Mouse (Mus musculus): Measurements from ENCODE around the gene Fam43a. TPM values are rescaled to one million over a fixed set of nuclear protein-coding genes. Genes with fewer than 3 reads are reported as not detected.

Fam43a gene
- total and polyA plus RNA-seq, 2 experiments from 2014 or later, result 10.5 to 17.4 TPM

DNA sequence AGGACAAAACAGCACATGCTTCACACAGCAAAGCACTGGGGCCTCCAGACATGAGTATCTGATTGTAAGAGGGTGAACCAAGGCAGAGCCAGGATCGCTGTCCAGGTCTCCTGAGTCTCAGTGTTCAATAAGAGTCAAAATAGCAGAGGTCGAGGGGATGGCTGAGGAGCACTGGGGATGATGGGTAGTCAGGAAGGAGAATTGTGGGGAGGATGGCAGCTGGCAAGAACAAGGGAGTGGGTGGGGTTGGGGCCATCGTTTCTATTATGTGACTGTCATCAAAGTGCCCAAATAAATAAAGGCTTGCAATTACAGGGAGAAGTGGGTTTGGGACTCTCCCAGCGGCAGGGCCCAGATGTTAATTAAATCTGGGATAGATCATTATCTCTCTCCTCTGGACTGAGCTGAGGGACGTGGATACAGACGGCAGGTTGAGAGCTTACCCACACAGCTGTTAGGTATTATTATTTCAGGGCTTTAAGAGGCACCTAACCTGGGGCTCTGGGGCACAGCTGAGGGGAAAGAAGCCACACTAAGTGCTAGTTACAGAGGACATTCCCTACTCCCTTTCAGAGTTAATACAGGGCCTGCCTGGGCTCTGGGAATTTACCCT lies 15.3 kb downstream of the Fam43a start:
- no peak overlapping the region for H3K4me2 ChIP-seq (ENCODE audit: low read depth)
- H3K4me3 ChIP-seq (ENCODE audit: low read depth, low read length), result no peak overlapping the region
- DNase-seq (no peak), ATAC-seq (peak; percentile 53)
- 13% methylated on average over 6 of the region's 6 CpGs for WGBS
- no peak overlapping the region for H3K9ac ChIP-seq
- no peaks in the 10 kb centered on the region for H3K36me3 ChIP-seq (ENCODE audit: insufficient read depth)
- TF ChIP-seq CTCF (IDR thresholded peaks at IDR 0.05; ENCODE audit: low read depth), result no peak
- no peaks in the 10 kb centered on the region for H3K4me1 ChIP-seq (ENCODE audit: insufficient read depth)
- H3K9me3 ChIP-seq (ENCODE audit: low read length), result no peaks in the 10 kb centered on the region
- H3K27me3 ChIP-seq (ENCODE audit: insufficient read depth, low read length), result no peaks in the 10 kb centered on the region
- H3K27ac ChIP-seq (ENCODE audit: low read depth, low read length), result no peak overlapping the region

DNA sequence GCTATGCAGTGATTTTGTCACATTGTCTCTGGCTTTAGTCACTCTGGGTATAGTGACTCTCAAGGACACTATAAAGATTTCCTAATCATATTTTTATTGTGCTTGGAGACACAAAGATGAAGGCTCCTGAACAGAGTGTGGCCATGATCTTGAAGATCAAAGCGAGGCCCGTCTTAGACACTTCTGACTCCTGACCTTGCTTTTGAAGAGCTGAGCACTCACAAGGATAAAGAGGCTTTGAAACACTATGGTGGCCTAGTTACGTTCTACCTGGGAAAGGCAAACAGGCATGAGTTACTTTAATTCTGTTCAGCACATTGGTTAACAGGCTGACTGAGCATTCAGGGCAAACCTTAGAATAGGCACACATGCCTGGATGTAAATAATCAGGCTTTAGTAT lies 16.8 kb downstream of the Fam43a start:
- Histone ChIP-seq H3K4me2 (ENCODE audit: low read depth) (no peak overlapping the region), H3K27ac (ENCODE audit: low read depth, low read length) (no peak overlapping the region), H3K4me1 (ENCODE audit: insufficient read depth) (no peaks in the 10 kb centered on the region), H3K9me3 (ENCODE audit: low read length) (no peaks in the 10 kb centered on the region), H3K9ac (no peak overlapping the region), H3K36me3 (ENCODE audit: insufficient read depth) (no peaks in the 10 kb centered on the region), H3K4me3 (ENCODE audit: low read depth, low read length) (no peak overlapping the region), H3K27me3 (ENCODE audit: insufficient read depth, low read length) (no peaks in the 10 kb centered on the region)
- DNase-seq, result no peak
- TF ChIP-seq CTCF (IDR thresholded peaks at IDR 0.05; ENCODE audit: low read depth), result no peak
- 71% methylated on average over 3 of the region's 3 CpGs for WGBS
- no peak for ATAC-seq

DNA sequence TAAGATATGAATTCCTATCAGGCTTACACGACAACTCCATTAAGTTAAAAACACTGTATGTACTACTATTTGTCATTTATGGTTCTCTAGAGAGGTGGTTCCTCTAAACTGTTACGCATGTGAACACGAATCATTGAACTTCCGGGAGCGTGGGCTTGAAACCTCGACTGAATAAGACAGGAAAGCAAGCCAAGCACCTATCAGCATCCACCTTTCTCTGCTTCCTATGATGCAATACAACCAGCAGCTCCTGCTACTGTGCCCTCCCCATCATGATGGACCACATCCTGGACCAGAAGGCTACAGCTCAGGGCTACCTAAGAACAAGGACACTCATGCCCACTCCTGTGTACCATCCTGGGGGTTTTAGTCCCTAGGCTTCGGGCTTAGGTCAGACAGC lies 24.1 kb downstream of the Fam43a start:
- no peaks in the 10 kb centered on the region for H3K4me1 ChIP-seq (ENCODE audit: insufficient read depth)
- H3K4me2 ChIP-seq (ENCODE audit: low read depth), result no peak overlapping the region
- no peak overlapping the region for H3K4me3 ChIP-seq (ENCODE audit: low read depth, low read length)
- no peaks in the 10 kb centered on the region for H3K36me3 ChIP-seq (ENCODE audit: insufficient read depth)
- no peak for TF ChIP-seq CTCF (IDR thresholded peaks at IDR 0.05; ENCODE audit: low read depth)
- ATAC-seq, result no peak
- no peak overlapping the region for H3K9ac ChIP-seq
- DNase-seq, result no peak
- no peaks in the 10 kb centered on the region for H3K9me3 ChIP-seq (ENCODE audit: low read length)
- no peak overlapping the region for H3K27ac ChIP-seq (ENCODE audit: low read depth, low read length)
- H3K27me3 ChIP-seq (ENCODE audit: insufficient read depth, low read length), result no peaks in the 10 kb centered on the region
- 90% methylated on average over 7 of the region's 7 CpGs for WGBS

DNA sequence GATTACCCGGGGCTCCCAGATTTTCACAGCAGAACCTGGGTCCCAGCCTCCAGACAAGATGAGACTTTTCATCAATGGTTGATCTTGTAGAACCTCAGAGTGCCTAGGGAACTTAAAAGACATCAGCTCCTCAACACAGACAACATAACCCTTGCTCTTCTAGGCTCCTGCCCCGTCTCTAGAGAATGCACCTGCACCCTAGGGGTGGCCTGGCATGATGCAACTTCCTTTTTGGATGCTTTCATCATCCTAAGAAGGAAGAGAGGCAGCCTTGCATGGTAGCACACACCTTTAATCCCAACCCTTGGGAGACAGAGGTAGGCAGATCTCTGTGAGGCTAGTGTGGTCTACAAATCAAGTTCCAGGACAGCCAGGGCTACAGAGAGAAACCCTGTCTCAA lies 25.1 kb downstream of the Fam43a start:
- H3K27me3 ChIP-seq (ENCODE audit: insufficient read depth, low read length), result no peaks in the 10 kb centered on the region
- H3K36me3 ChIP-seq (ENCODE audit: insufficient read depth), result no peaks in the 10 kb centered on the region
- no peak for TF ChIP-seq CTCF (IDR thresholded peaks at IDR 0.05; ENCODE audit: low read depth)
- H3K27ac ChIP-seq (ENCODE audit: low read depth, low read length), result no peak overlapping the region
- no peak overlapping the region for H3K9ac ChIP-seq
- no peak overlapping the region for H3K4me2 ChIP-seq (ENCODE audit: low read depth)
- no peak overlapping the region for H3K4me3 ChIP-seq (ENCODE audit: low read depth, low read length)
- DNase-seq (no peak), ATAC-seq (no peak)
- WGBS, result 61% methylated on average over 2 of the region's 2 CpGs
- no peaks in the 10 kb centered on the region for H3K4me1 ChIP-seq (ENCODE audit: insufficient read depth)
- H3K9me3 ChIP-seq (ENCODE audit: low read length), result no peaks in the 10 kb centered on the region

DNA sequence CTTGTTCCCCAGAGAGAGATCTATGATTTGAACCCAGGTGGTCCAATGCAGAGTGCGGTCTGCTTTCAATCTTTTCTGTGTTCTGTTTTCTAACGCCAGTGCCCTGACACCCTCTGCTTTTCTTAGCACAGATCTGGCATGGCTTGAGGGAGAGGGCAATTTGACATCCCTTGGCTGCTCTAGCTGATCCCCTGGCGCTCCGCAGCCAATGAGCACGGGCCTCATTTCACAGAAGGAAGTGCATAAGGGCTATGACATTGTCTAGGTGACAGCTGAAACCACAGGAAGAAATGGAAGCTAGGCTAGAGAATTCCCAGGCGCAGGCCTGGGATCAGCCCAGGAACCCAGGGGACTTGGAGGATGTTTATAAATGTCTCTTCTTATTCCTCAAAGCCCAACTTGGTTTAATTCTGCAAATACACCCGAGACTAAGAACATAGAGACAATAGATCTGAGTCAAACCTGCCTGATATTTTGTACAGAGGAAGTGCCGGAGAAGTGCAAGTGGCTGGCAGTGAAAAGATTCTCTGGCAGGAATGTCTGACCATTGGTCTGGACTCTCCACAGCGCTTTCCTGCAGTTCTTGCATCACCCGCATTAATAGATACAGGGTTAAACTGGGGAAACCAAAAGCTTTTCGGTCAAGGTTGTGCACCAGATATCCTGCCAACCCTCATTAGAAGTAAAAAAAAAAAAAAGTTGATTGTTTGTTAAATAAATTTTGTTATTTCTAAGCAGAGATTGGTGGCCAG lies 28.2 kb downstream of the Fam43a start:
- no peak for ATAC-seq
- 65% methylated on average over 11 of the region's 11 CpGs for WGBS
- H3K27me3 ChIP-seq (ENCODE audit: insufficient read depth, low read length), result no peaks in the 10 kb centered on the region

DNA sequence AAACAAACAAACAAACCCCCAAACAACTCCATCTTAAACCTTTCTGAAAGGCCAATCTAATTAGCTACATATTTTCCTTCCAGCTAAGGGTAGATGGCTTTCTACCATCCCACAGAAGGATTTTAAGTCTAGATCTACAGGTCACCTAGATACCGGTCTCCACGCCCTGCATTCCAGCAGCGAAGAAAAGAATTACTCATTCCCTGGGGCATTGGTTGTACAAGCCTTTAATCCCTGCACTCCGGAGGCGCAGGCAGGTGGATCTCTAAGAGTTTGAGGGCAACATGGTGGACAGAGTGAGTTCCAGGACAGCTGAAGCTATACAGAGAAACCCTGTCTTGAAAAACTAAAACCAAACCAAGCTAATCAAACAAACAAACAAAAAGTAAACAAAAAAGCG lies 28.9 kb downstream of the Fam43a start:
- Histone ChIP-seq H3K27ac (ENCODE audit: low read depth, low read length) (no peak overlapping the region), H3K9me3 (ENCODE audit: low read length) (no peaks in the 10 kb centered on the region), H3K4me3 (ENCODE audit: low read depth, low read length) (no peak overlapping the region), H3K9ac (no peak overlapping the region), H3K4me1 (ENCODE audit: insufficient read depth) (no peaks in the 10 kb centered on the region), H3K4me2 (ENCODE audit: low read depth) (no peak overlapping the region), H3K27me3 (ENCODE audit: insufficient read depth, low read length) (no peaks in the 10 kb centered on the region), H3K36me3 (ENCODE audit: insufficient read depth) (no peaks in the 10 kb centered on the region)
- WGBS, result 29% methylated on average over 6 of the region's 6 CpGs
- ATAC-seq (no peak), DNase-seq (no peak)
- no peak for TF ChIP-seq CTCF (IDR thresholded peaks at IDR 0.05; ENCODE audit: low read depth)

More for the DNA sequence above, 28.2 kb downstream of the Fam43a start:
- no peak for TF ChIP-seq CTCF (IDR thresholded peaks at IDR 0.05; ENCODE audit: low read depth)
- no peak overlapping the region for H3K27ac ChIP-seq (ENCODE audit: low read depth, low read length)
- no peak for DNase-seq
- no peaks in the 10 kb centered on the region for H3K36me3 ChIP-seq (ENCODE audit: insufficient read depth)
- no peak overlapping the region for H3K4me3 ChIP-seq (ENCODE audit: low read depth, low read length)
- H3K9ac ChIP-seq, result no peak overlapping the region
- H3K4me2 ChIP-seq (ENCODE audit: low read depth), result no peak overlapping the region
- no peaks in the 10 kb centered on the region for H3K9me3 ChIP-seq (ENCODE audit: low read length)
- no peaks in the 10 kb centered on the region for H3K4me1 ChIP-seq (ENCODE audit: insufficient read depth)

DNA sequence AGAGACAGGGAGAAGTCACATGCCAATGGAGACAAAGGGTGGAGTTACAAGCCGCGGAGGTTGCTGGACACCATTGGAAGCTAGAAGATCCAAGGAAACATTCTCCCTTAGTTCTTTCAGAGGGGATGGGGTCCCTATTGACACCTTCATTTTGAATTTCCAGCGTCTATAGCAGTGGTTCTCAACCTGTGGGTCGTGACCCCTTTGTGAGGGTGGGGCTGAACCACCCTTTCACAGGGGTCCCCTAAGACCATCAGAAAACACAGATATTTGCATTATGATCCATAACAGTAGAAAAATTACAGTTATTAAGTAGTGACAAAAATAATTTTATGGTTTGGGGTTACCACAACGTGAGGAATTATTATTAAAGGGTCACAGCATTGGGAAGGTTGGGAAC lies 30.0 kb downstream of the Fam43a start:
- no peak for ATAC-seq
- WGBS, result 92% methylated on average over 5 of the region's 5 CpGs

More for the DNA sequence above, 30.0 kb downstream of the Fam43a start:
- Histone ChIP-seq H3K4me2 (ENCODE audit: low read depth) (no peak overlapping the region), H3K4me1 (ENCODE audit: insufficient read depth) (no peaks in the 10 kb centered on the region), H3K9ac (no peak overlapping the region), H3K27me3 (ENCODE audit: insufficient read depth, low read length) (no peaks in the 10 kb centered on the region), H3K36me3 (ENCODE audit: insufficient read depth) (no peaks in the 10 kb centered on the region), H3K4me3 (ENCODE audit: low read depth, low read length) (no peak overlapping the region), H3K27ac (ENCODE audit: low read depth, low read length) (no peak overlapping the region), H3K9me3 (ENCODE audit: low read length) (no peaks in the 10 kb centered on the region)
- DNase-seq, result no peak
- TF ChIP-seq CTCF (IDR thresholded peaks at IDR 0.05; ENCODE audit: low read depth), result no peak
